Mouse (Mus musculus) liver, postnatal 0 days (tissue): ENCODE results near the gene Saal1.

ENCODE experiments used
- CTCF ChIP-seq: sonication (generic); IDR thresholded peaks from 2 replicates; pipeline ENCODE4 v1.5.1; 2016; ENCODE audit warnings: antibody characterized with exemption, low read depth
- EP300 ChIP-seq: IDR thresholded peaks from 2 replicates; pipeline ENCODE4 v1.6.1; 2016; ENCODE audit warnings: antibody characterized with exemption, low read depth, mild to moderate bottlenecking

DNA sequence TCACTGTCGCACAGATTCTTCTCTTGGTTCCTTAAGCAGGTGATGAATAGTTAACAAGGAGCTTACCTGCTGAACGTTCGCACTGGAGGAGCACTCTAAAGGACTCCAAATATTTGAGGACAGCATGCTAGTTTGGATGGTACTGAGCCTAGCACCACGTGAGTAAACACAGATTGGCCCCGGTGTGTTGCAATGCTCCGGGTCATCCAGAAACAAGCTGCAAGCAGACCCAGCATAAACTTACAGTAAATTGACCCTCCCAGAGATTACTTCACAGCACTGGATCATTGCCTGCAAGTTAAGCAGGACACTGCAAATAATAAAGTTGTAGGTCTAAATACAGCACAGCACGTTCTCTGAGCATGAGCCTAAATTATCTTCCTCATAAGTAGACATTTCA lies 9.0 kb upstream of the Saal1 start:
- no peak for TF ChIP-seq CTCF
- peak; percentile 76 for TF ChIP-seq EP300
